Mouse (Mus musculus) cerebellum, adult 11-12 months (tissue): ENCODE results near the gene Atxn2.

ENCODE experiments used
- DNase-seq: peaks from one replicate; pipeline ENCODE4 v3.0.0; 2022

Gene Atxn2

DNA sequence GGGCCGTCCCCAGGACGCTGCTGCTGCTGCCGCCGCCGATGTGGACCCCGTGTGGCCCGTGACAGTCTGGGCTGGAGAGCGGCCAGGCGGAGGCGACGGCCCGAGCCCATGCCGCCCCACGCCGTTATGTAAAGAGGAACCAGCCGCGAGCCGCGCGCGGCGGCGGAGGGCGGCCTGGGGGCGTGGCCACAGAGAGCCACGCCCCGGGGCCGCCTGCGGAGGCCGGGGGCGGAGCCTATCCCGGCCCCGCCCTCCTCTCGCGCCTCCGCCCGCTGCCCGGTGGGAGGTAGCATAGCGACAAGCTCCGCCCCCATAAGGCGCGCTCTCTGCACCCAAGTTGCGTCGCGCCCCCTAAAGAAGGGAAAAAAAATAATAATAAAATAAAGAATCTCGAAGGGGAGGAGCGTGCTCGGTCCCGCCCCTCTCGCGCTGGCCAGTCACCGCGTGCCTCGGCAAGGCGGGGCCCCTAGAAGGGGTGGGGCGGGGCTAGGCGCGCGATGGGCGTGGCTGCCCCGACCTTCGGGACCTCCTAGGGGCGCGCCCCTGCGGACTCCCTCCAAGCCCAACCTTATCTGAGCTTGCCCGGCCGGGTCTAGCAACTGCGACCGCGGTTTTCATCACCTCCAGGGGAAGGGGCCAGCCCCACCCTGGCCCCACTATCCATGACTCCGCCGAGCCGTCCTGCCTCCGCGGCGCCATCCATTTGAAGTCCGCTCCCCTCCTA lies 125.7 kb downstream of the Atxn2 start:
- DNase-seq: peak; percentile 88

DNA sequence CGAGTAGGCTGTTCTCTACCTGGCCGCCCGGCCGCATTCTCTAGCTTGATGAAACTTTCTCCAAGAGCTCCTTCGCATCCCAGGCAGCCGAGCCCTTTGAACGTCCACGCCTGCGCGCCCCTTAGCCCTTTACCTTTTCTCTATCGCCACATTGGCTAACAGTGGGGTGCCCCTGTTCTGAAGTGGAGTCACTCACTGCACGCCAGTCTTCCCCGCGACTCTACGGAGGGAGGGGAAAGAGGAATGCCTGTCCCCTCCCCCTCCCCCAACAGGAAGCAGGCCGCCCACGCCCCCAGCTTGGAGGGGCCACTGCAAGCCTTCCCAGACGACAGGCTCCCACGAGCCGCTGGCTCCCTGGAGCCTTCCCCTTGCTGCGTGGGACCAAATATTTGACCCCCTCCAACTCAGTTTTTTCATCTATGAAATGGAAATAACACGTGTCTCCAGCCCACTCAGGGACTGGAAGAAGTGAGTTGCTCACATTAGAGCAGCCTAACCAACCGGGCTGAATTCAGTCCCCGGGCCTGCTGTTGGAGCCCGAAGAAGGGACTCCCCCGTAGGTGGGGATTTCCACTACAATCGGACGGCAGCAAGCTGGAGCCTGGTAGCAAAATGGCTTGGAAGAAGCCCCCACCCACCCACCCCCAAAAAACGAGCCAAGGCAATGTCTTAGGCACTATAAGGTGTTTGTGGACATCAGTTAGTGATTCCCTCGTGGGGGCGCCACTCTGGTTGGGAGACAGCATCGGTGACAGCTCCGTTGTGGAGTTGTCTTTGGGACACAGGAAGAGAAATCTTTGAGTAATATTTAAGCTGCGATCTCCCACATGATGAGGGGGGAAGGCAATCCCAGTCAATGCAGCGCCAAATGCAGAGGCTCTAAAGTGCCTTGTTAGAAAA lies 126.6 kb downstream of the Atxn2 start, which contains the start of gene Sh2b3:
Gene Sh2b3, minus strand, starts transcription at position 206 of the 900 bp plus-strand sequence.
- peak; percentile 81 for DNase-seq

DNA sequence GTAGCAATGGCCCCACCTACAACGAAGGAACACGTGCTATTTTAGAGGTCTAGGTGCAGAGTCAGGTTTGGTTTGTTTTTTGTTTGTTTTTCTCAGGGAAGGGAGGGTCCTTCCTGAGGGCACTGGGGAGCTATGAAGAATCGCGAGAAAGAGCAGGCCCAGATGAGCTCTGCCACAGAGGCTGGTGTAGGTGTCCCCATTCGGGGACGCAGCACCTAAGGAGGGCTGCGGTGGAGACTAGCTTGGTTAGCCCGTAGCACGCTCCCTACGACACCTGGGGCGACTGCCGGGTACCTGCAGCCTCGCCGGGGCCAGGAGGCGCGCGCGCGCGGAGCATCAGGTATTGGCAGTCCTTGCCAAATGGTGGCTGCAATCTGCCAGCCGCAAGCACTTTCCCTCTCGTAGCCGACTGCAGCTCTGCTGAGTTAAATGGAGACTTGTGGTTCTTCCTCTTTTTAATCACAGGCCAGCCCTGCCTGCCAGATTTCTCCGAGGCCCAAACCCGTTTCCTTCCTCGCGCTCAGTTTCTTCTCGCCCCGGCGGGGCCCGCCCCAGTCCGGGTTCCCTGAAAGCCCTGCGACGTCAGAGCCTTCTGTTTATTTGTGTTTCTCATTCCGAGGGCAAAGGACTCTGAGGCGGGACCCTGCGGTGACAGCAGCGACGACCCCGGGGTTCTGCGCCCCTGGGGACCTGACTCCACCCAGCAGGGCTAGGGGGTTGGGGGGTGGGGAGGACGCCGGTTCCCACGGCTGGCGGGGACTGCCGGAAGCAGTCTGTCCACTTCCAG lies 127.4 kb downstream of the Atxn2 start:
- peak; percentile 76 for DNase-seq

DNA sequence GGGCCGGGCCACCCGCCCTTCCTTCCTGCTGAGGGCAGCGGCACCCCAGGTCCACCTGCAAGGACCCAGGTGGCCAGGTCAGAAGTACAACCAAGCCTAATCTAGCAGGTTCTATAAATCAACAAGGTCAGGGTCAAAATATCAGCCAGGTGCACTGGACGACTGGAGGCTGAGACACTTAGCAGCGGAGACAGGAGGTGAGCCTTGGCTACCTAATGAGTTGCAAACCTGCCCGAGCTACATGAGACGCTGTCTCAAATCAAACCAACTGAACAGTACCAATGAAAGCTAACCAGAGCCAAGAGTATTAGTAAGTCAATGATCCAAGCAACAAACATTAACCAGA lies 128.0 kb downstream of the Atxn2 start:
- no peak for DNase-seq

DNA sequence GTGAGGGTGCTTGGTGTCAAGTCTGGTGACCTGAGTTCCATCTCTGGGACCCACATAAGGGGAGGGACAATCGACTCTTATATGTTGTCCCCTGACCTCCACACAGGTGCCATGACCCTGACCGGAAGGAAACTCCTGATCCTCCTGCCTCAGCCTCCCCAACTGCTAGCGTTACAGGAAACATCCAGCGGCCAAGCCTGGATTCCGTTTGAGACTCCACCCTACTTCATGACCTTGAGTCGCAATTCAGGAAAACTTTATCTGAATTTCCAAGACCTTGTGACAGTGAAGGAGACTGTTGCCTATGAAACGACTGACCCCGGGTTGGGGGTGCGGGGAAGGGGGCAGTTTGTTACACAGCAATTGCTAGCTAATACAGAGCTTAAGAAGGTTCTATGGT lies 130.4 kb downstream of the Atxn2 start:
- no peak for DNase-seq

DNA sequence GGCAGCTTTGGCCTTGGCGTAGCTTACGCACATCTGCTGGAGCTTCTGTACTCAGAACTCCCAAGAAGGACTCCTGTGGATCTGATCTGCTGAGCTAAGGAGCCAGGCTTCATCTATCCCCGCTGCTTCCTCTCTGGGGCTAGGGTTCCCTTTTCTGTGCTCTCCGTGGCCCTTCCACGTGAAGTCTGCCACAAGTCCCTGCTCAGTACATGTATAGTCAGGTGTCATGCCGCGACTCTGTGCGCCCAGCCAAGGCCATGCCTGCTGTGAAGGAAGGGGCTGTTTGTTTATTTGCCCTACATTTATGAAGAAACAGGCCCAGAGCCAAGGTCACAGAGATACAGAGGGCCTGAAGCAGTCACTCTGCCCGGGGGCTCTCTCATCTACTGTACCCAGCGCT lies 130.8 kb downstream of the Atxn2 start:
- peak; percentile 51 for DNase-seq

DNA sequence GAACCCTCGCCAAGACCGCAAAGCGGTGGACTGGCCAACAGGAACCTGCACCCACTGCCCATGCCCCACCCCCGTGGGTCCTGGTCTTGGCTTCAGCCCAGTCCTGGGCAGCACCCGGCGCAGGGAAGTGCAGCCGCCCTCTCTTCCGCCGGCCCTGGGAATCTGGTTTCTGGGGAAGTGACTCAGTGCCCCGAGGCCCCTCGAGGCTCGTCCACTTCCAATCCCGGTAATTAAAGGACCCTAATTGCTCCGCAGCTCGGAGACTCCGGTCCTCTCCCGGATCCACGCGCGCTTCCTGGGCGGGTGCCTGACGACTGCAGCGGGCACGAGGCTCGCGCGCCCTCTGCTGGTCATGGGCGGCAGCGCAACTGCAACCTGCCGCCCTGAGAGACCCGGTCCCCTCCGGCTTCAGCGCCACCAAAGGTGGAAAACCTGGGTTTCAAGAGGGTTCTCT lies 131.6 kb downstream of the Atxn2 start:
- peak; percentile 81 for DNase-seq

DNA sequence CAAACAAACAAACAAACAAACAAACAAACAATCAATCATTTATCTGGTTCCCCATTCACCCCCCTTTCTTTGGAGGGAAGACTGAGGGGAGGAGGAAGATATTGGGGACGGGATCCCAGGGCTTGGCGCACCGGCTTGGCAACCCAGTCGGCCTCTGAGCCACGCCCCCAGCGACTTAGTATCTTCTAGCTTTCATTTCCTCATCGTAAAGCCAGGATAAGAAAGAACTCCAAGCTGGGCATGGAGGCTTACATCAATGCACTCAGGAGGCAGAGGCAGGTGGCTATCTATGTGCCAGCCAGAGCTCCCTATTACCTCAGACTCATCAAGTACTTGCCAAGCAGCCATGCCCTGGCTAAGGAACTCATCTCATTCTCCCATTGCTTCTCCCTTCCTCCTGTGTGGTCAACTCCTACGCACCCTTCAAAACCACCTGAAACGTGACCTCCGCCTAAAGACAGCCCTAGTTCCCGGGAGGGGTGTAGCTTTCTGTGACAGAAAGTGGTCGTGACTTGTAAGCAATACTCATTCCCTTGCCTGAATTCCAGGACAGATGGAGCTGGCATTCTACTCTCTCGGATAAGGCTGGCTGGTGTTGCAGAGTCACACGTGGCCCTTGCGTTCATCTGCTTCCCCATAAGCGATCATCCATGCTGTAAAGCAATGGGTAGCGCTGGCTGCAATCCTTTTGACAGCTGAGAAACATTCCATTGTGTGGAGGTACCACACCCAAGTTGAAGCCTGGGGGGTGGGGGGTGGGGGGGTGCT lies 132.2 kb downstream of the Atxn2 start:
- DNase-seq: peak; percentile 56

DNA sequence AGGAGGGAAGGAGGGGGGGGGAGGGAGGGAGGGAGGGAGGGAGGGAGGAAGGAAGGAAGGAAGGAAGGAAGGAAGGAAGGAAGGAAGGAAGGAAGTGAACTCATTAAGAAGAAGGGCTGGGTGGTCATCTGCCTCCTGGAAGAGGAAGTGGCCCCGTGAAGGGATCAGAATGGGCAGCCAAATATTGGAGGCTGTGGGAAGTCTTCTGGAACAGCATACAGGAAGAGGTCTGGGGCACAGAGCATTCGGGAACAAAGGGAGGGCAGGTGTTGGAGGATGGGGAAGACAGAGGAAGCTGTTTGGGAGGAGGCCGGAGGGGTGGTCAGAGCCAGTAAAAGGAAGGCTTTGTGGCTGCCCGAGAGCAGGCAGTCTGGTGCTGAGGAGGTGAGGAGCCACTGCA lies 134.2 kb downstream of the Atxn2 start:
- no peak for DNase-seq

DNA sequence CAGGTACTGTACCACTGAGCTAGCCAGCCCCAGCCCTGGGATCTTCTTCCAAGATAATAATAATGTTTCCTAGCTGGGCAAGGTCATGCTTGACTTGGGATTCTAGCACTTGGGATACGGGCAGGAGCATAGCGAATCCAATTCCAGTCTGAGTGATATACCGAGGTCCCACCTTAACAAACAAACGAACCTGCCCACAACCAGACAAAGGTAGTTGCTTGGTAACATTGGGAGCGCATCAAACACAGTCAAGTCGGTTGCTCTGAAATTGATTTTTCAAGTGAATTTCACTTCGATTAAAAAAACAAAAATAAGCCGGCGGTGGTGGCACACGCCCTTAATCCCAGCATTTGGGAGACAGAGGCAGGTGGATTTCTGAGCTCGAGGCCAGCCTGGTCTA lies 135.2 kb downstream of the Atxn2 start:
- no peak for DNase-seq

DNA sequence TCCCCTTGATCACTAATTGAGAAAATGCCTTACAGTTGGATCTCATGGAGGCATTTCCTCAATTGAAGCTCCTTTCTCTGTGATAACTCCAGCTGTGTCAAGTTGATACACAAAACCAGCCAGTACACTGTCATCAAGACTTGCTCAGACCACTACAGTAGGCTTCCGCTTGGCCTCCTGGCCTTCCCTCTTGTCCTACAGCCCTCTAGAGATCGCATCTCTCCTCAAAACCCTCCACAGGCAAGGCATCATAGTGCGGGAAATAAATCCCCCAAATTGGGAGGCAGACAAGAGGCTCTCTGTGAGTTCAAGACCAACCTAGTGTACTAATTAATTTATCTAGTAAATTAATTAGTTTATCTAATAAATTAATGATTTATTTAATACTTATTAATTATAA lies 136.1 kb downstream of the Atxn2 start:
- DNase-seq: peak; percentile 31

DNA sequence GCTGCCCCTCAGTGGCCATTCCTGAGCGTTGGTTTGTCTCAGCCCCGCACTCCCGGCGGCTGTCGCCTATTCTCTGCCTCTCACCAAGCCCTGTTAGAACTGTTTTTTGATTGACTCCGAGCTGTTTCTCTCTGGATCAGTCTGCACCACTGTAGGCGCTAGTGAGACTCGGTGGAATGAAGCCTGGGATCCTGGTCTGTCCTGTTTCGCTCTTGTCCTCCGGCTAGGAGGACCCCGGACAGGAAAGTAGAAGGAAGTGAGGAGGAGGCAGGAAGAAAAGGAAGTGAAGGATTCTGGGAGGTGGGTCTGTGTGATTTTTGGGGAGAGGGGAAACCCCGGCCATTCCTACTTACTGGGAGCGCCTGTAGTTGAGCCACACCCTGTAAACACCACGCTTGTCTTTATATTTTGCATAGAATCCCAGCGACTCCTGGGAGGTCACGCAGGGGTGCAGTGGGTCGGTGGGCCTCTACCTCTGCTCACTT lies 136.9 kb downstream of the Atxn2 start:
- peak; percentile 53 for DNase-seq

DNA sequence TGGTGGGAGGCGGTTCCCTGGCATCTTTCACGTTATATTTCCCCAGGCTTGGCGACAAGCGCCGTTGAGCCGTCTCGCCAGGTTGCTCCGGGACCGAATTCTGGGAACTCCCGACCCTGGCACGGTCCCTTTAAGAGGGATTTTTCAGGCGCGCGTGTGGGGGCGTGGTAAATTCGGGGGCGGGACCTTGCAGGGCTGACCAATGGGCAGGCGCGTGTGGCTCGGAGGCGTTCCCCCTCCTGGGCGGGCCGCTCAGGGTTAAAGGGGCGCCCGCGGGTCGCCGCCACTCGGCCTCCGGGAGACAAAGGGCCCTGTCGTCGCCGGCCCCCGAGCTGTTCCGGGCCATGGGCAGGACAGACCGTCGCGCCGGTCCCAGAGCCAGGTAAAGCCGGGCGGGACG lies 137.6 kb downstream of the Atxn2 start, which contains the start of gene Pheta1:
Gene Pheta1, plus strand, starts transcription at position 242 of the 400 bp plus-strand sequence.
- DNase-seq: peak; percentile 91

DNA sequence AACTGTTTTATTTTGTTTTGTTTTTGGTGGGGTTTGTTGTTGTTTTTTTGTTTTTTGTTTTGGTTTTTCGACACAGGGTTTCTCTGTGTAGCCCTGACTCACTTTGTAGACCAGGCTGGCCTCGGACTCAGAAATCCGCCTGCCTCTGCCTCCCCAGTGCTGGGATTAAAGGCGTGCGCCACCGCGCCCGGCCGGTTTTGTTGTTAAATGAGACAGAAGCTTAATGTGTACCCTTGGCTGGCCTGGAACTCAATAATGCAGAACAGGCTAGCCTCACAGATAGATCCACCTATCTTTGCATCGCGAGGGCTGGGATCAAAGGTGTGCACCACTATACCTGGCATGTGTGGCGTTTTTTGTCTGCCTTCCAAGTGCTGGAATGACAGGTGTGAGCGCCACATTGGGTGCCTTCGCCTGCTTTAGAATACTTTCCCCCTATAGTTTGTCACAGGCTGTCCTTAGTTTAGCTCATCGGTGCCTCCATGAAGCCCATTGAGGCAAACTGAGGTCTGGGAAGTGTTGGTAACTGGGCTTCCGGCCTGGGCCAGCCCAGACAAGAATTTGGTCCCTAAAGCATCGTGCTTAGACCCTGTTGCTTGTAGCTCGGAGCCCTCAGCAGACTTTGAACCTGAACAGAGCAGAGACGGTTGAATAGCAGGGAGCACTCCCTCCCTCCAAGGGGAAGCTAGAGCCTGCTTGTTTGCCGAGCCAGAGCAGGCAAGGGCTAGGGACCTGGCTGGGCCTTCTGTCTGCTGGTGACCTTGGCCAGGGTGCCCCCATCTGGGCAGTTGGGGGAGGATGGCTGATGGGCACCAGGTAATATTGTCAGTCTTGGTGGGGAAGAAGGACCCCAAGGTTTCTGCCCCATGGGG lies 138.6 kb downstream of the Atxn2 start:
- peak; percentile 55 for DNase-seq

DNA sequence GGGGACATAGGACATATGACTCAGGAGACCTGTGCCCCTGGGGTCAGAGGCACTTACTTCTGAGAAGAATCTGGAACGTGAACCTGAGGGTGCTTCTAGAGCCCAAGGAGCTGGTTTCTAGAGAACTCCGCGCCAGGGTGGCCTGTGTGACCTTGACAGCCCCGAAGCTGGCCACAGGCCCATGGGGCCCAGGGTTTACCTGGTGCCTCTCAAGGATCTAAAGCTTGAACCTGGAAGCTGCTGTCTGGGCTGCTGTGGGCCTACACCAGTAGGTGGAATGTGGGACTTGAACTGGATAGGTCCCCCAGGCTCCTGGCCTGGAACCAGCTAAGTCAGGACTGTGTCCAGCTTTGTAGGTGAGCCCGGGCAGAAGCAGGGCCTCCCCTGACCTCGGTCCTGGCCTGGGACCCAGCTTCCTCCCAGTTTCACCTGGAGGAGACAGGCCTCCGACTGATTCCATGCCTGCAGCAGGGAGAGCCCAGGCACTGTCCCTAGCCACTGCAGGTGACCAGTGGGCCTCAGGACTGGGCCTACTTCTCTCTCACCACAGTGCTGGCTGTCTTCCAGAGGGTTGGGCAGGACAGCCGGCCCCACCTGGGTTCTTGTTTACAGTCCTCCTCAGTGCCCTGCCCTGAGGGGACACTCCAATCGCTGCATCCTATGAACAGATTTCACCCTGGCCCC lies 142.4 kb downstream of the Atxn2 start:
- DNase-seq: peak; percentile 65

DNA sequence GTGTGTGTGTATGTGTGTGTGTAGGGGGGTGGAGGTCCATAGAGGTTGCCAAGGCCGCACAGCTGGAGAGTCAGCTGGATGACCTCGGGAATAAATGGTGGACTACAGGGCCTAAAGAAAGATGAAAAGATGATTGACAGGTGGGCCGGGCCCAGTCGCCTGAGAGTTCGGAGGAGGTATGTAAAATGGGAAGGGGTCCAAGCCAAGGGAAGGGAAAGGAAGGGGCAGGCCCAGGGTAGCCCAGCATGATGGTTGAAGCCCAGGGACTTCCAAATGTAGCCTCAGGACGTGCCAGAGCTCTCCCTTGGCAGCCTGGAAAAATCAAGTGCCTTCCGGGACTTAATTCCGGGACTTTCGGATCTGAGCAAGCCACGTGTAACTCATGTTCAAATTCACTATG lies 143.6 kb downstream of the Atxn2 start:
- no peak for DNase-seq

DNA sequence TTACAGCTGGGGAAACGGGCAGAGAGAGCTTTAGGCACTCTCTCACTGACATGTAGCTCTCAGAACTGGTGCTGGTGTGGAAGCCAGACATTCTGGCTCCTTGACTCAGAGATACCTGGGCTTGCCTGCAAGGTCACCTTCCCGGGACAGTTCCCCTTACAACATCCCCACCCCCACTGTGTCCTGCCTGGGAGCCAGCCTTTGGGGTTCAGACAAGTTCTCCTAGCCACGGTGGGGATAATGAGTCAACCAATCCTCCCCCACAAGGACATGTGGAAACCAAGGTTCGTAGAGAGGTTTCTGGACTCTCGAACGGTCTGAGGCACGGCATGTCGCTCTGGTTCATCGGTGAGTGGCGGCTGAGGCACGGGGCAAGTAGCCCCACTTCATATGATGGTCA lies 145.6 kb downstream of the Atxn2 start:
- no peak for DNase-seq

DNA sequence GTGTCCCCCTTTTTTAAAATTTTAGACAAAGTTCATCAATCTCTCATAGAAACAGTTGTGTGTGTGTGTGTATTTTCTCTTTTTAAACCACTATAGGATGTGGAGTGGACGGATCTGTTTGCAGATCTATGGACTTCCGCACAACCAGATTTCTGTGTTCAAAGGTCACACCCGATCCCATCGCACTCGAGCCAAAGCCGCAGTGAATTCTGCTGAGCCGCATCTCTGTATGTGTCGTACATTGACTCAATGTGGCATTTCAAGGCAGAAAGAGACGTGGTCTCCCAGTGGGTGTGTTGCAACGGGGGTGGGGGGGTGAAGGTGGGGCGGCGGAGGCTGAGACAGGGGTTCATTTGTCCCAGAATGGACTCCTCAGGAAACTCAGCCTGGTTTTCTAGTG lies 147.3 kb downstream of the Atxn2 start:
- no peak for DNase-seq

DNA sequence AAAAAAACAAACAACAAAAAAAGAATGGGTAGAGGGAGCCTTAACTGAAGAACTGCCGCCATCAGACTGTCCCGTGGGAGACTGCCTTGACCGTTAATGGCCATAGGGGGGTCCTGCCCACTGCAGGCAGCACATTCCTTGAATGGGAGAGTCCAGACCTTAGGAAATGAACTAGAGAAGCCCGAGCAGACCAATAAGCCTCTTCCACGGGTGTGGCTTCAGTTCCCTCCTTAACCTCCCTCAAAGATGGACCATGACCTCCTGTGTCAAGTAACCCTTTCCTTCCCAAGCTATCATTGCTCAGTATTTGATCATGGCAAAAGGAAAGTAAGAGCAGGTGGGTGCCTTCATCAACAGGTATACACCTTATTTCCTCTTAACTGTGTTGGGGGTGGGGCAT lies 150.8 kb downstream of the Atxn2 start:
- DNase-seq: no peak

DNA sequence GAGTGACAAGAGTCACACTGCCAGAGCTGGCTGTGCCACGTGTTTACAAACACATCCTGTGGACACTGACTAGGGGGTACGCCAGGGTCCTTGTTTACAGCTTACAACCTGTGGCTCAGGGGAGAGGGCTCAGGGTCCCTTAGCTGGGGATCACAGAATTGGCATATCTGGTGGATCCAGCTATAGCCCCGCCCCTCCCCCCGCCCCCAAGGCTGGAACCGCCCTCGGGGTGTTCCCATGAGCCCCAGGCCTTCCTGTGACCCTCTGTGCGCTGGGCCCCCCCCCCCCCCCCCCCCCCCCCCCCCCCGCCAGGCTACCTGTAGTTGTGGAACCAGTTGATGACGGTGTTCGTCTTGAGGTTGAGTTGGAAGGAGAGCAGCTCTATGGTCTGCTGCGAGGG lies 153.2 kb downstream of the Atxn2 start:
- no peak for DNase-seq
